ENCODE assay signal across 8 mouse cellular contexts in genomic region chr4:141149116-141149515, GRCm38 (mm10). TPM values are rescaled to one million over a fixed set of nuclear protein-coding genes. Genes with fewer than 3 reads are reported as not detected.
A peak's percentile ranks its signal among the peaks of the same experiment; 100 is the strongest.
DNase-seq lines count a peak whose midpoint lies in the region; ATAC-seq and TF ChIP-seq lines count a peak whose summit lies in the region.
"Had no signal": no experiment of that assay in that cellular context is flagged by ENCODE, and none has a peak within 500 bp of the region (broad histone marks: within the 10 kb centered on the region; RNA-seq: fewer than 3 reads in every experiment).

No protein-coding gene starts in this region.

- H3K4me2 ChIP-seq in forebrain, embryonic 11.5 days (ENCODE audit: low read depth, low read length, severe bottlenecking): peak overlapping the region; percentile 78
- peak overlapping the region; percentile 93 for H3K4me2 ChIP-seq in liver, embryonic 11.5 days
- peak overlapping the region; percentile 98 for H3K4me2 ChIP-seq in stomach, postnatal 0 days (replicated peaks; ENCODE audit: low read depth)

- no peaks in the 10 kb centered on the region for H3K27me3 ChIP-seq in megakaryocyte, embryonic 14.5 days (replicated peaks)
- no peaks in the 10 kb centered on the region for H3K27me3 ChIP-seq in forebrain, embryonic 11.5 days (ENCODE audit: control insufficient read depth, insufficient read depth, low read length)
- H3K27me3 ChIP-seq in liver, embryonic 11.5 days (replicated peaks; ENCODE audit: control insufficient read depth, insufficient read depth, low read length): no peaks in the 10 kb centered on the region
- H3K27me3 ChIP-seq in stomach, postnatal 0 days (ENCODE audit: control insufficient read depth, insufficient read depth, low read length): no peaks in the 10 kb centered on the region

- no peak overlapping the region for H3K27ac ChIP-seq in forebrain, embryonic 11.5 days (ENCODE audit: low read depth, low read length)
- H3K27ac ChIP-seq in liver, embryonic 11.5 days (ENCODE audit: low read depth, low read length): no peak overlapping the region
- no peak overlapping the region for H3K27ac ChIP-seq in stomach, postnatal 0 days (replicated peaks)

- TF ChIP-seq CTCF in stomach, postnatal 0 days (IDR thresholded peaks at IDR 0.05; ENCODE audit: low read depth): no peak

- no peaks in the 10 kb centered on the region for H3K9me3 ChIP-seq in megakaryocyte, embryonic 14.5 days
- H3K9me3 ChIP-seq in forebrain, embryonic 11.5 days (ENCODE audit: control insufficient read depth, low read length): no peaks in the 10 kb centered on the region
- H3K9me3 ChIP-seq in liver, embryonic 11.5 days (ENCODE audit: control insufficient read depth, low read length): no peaks in the 10 kb centered on the region
- H3K9me3 ChIP-seq in stomach, postnatal 0 days (ENCODE audit: control insufficient read depth, low read length): no peaks in the 10 kb centered on the region

- peak overlapping the region; percentile 81 for H3K9ac ChIP-seq in forebrain, embryonic 11.5 days (ENCODE audit: low read length)
- peak overlapping the region; percentile 98 for H3K9ac ChIP-seq in liver, embryonic 11.5 days (ENCODE audit: low read depth, low read length)
- H3K9ac ChIP-seq in stomach, postnatal 0 days (ENCODE audit: low read length): peak overlapping the region; percentile 95

- no peak for DNase-seq in forebrain, embryonic 11.5 days (ENCODE audit: low spot score)
- DNase-seq in liver, embryonic 11.5 days (ENCODE audit: low spot score): no peak
- DNase-seq in stomach, postnatal 0 days (ENCODE audit: low spot score): no peak
- DNase-seq in right cerebral cortex, postnatal 10 days (ENCODE audit: low spot score in 2 of 2): no peak
- no peak for DNase-seq in layer of hippocampus, adult 11-12 months (ENCODE audit: low spot score)
- DNase-seq: kidney, adult 9 months had no signal

- H3K4me1 ChIP-seq in megakaryocyte, embryonic 14.5 days: peaks cover 51% of the 10 kb centered on the region
- H3K4me1 ChIP-seq in forebrain, embryonic 11.5 days (replicated peaks; ENCODE audit: control insufficient read depth, insufficient read depth, low read length): 0 out of 2 replicates have a peak, but pooled peaks cover 6% of the 10 kb centered on the region
- peaks cover 23% of the 10 kb centered on the region for H3K4me1 ChIP-seq in liver, embryonic 11.5 days (replicated peaks; ENCODE audit: control insufficient read depth, insufficient read depth, low read length)
- H3K4me1 ChIP-seq in stomach, postnatal 0 days (replicated peaks; ENCODE audit: control insufficient read depth, insufficient read depth): no peaks in the 10 kb centered on the region

- peak overlapping the region; percentile 94 for H3K4me3 ChIP-seq in megakaryocyte, embryonic 14.5 days (replicated peaks)
- H3K4me3 ChIP-seq in forebrain, embryonic 11.5 days (ENCODE audit: low read depth, low read length): peak overlapping the region; percentile 70
- H3K4me3 ChIP-seq in liver, embryonic 11.5 days (ENCODE audit: low read depth, low read length): peak overlapping the region; percentile 100
- H3K4me3 ChIP-seq in stomach, postnatal 0 days (ENCODE audit: low read depth, low read length): peak overlapping the region; percentile 100

- no peak for TF ChIP-seq EP300 in stomach, postnatal 0 days (optimal IDR thresholded peaks at IDR 0.05)

- ATAC-seq in megakaryocyte, adult 5-6 weeks (ENCODE audit: poor library complexity, severe bottlenecking): no peak
- no peak for ATAC-seq in forebrain, embryonic 11.5 days (replicated peaks; ENCODE audit: low FRiP score)
- ATAC-seq in liver, embryonic 11.5 days (replicated peaks; ENCODE audit: low FRiP score): no peak
- no peak for ATAC-seq in stomach, postnatal 0 days (ENCODE audit: low FRiP score, low TSS enrichment)

- 33% methylated on average over 7 of the region's 7 CpGs for WGBS in forebrain, embryonic 11.5 days
- 36% methylated on average over 7 of the region's 7 CpGs for whole genome bisulfite sequencing in liver, embryonic 11.5 days
- WGBS in stomach, postnatal 0 days: 12% methylated on average over 7 of the region's 7 CpGs

- H3K36me3 ChIP-seq in megakaryocyte, embryonic 14.5 days (replicated peaks; ENCODE audit: low read length): peaks cover 4% of the 10 kb centered on the region
- no peaks in the 10 kb centered on the region for H3K36me3 ChIP-seq in forebrain, embryonic 11.5 days (ENCODE audit: control insufficient read depth, insufficient read depth, low read length)
- H3K36me3 ChIP-seq in liver, embryonic 11.5 days (ENCODE audit: control insufficient read depth, insufficient read depth, low read length): no peaks in the 10 kb centered on the region
- H3K36me3 ChIP-seq in stomach, postnatal 0 days (ENCODE audit: control insufficient read depth, insufficient read depth, low read length): no peaks in the 10 kb centered on the region

RNA-seq across cellular contexts. Expression of gene Fbxo42, which starts 1.4 kb away (rescaled TPM):
- 9.1 and 10.9 TPM in 2 replicates for polyA plus RNA-seq in megakaryocyte, embryonic 14.5 days (2012; ENCODE audit: insufficient read depth, low replicate concordance)
- total RNA-seq in megakaryocyte, adult 5-6 weeks (2015): 14.1 and 16.3 TPM in 2 replicates
- 10.0 and 12.6 TPM in 2 replicates for total RNA-seq in megakaryocyte, adult 5-6 weeks (2017)
- 30.8 and 31.6 TPM in 2 replicates for polyA plus RNA-seq in forebrain, embryonic 11.5 days (2014; fragmentation: Nextera tagmentation; extraction: Ambion mirVana)
- polyA plus RNA-seq in liver, embryonic 11.5 days (2014; fragmentation: Nextera tagmentation; extraction: Ambion mirVana): 26.0 and 28.7 TPM in 2 replicates
- 9.8 and 11.5 TPM in 2 replicates for polyA plus RNA-seq in stomach, postnatal 0 days (2015; fragmentation: Nextera tagmentation; extraction: Ambion mirVana)

RNA-seq across cellular contexts. Expression of gene Szrd1, which starts 9.5 kb away (rescaled TPM):
- 136 and 184 TPM in 2 replicates for polyA plus RNA-seq in megakaryocyte, embryonic 14.5 days (2012; ENCODE audit: insufficient read depth, low replicate concordance)
- total RNA-seq in megakaryocyte, adult 5-6 weeks (2015): 45.4 and 46.8 TPM in 2 replicates
- 41.0 and 46.9 TPM in 2 replicates for total RNA-seq in megakaryocyte, adult 5-6 weeks (2017)
- polyA plus RNA-seq in forebrain, embryonic 11.5 days (2014; fragmentation: Nextera tagmentation; extraction: Ambion mirVana): 22.9 and 26.1 TPM in 2 replicates
- polyA plus RNA-seq in liver, embryonic 11.5 days (2014; fragmentation: Nextera tagmentation; extraction: Ambion mirVana): 24.7 and 26.2 TPM in 2 replicates
- polyA plus RNA-seq in stomach, postnatal 0 days (2015; fragmentation: Nextera tagmentation; extraction: Ambion mirVana): 28.6 and 29.6 TPM in 2 replicates
